Mouse (Mus musculus) retina, postnatal 1 day (tissue): ENCODE data around the gene Frmd8.

Experiments used
- DNase-seq: peaks from one replicate; pipeline ENCODE4 v3.0.0-alpha.2; 2012

Frmd8 gene

GRCm38 (mm10) chr19:5837606-5838005 lies 37.5 kb downstream of the Frmd8 start:
- no peak for DNase-seq

GRCm38 (mm10) chr19:5836941-5837572 lies 38.0 kb downstream of the Frmd8 start:
- no peak for DNase-seq

GRCm38 (mm10) chr19:5835922-5836430 lies 39.1 kb downstream of the Frmd8 start:
- no peak for DNase-seq

- DNase-seq: no peak
These were observed 39.8 kb downstream of the Frmd8 start for GRCm38 (mm10) chr19:5835054-5835921.

- DNase-seq: no peak
These were observed 40.7 kb downstream of the Frmd8 start for GRCm38 (mm10) chr19:5834260-5834925.

GRCm38 (mm10) chr19:5833287-5834100 lies 41.6 kb downstream of the Frmd8 start:
- no peak for DNase-seq

- no peak for DNase-seq
These were observed 42.7 kb downstream of the Frmd8 start for GRCm38 (mm10) chr19:5832326-5832725.

- DNase-seq: no peak
These were observed 43.1 kb downstream of the Frmd8 start for GRCm38 (mm10) chr19:5831958-5832320.

GRCm38 (mm10) chr19:5831224-5831957 lies 43.7 kb downstream of the Frmd8 start:
- DNase-seq: no peak

- DNase-seq: no peak
These were observed 44.3 kb downstream of the Frmd8 start for GRCm38 (mm10) chr19:5830776-5831175.

- no peak for DNase-seq
These were observed 45.0 kb downstream of the Frmd8 start for GRCm38 (mm10) chr19:5829958-5830615.

GRCm38 (mm10) chr19:5828905-5829304 lies 46.2 kb downstream of the Frmd8 start:
- no peak for DNase-seq

GRCm38 (mm10) chr19:5828155-5828554 lies 46.9 kb downstream of the Frmd8 start:
- no peak for DNase-seq

GRCm38 (mm10) chr19:5827456-5828154 lies 47.5 kb downstream of the Frmd8 start:
- no peak for DNase-seq

- DNase-seq: no peak
These were observed 48.0 kb downstream of the Frmd8 start for GRCm38 (mm10) chr19:5827044-5827443.

- no peak for DNase-seq
These were observed 48.4 kb downstream of the Frmd8 start for GRCm38 (mm10) chr19:5826731-5827002.

- no peak for DNase-seq
These were observed 49.0 kb downstream of the Frmd8 start for GRCm38 (mm10) chr19:5825901-5826730.

- no peak for DNase-seq
These were observed 50.1 kb downstream of the Frmd8 start for GRCm38 (mm10) chr19:5824826-5825617.
